Mouse (Mus musculus) adrenal gland, postnatal 10 days (tissue): ENCODE measurements at regions not wholly inside any gene's neighbourhood (a gene's known extent, or its start where the extent isn't known, plus 50 kb on each side); places are given as distances from the start of the nearest gene placed in this dataset.
A peak's percentile ranks its signal among the peaks of the same experiment; 100 is the strongest.

Experiments
- DNase-seq: peaks from one replicate; pipeline ENCODE4 v3.0.0; 2021; ENCODE audit warnings: mixed read lengths

DNA sequence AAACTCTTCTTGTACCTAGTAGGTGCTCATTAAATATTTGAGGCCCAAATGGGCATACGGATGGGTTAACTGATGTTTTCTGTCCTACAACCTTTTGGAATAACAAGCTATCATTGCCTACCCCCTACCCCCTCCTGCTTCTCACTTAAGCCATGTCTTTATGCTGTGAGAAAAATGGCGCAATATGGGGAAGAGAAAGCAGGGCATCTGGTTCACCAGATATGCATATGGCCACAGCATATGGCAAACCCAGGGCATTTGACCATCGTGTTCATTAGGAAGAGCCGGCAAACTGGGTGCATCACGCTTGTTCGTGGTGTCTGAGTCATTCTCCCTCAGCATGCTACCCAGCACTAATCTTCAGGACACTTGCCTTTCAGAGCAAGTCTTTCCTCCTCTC, 616.1 kb downstream of the Bcl11a start:
- no peak for DNase-seq

DNA sequence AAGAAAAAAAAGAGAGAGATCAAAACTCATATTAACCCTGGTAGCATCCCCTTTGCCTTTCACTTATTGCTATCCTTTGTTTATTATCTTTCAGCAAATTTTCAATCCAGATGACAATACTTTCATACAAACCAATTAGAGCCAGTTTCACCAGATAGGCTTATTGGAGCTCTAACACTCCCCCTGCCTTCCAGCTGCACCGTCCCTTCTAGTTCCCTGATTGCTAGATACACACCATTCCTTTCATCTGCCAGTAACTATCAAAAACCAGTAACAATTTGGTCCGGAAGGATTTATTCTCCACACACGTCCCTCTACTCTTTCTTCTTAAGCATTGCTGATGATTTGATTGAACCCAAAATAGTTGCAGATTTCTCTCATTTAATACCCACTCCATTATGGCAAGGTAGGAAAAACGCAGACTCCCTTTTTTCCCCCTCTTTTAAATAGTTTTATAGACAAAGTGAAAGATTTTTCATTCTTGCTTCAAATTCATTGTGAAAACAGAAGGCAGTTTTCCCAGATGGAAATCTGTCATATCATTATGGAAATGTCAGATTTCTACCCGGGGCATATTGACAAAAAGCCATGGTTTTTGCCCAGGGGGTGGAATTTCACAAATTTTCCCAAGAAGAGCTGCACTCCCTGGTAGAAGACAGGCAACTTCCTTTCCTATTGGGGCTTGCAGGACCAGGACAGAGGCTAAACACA, 617.3 kb downstream of the Bcl11a start:
- DNase-seq = no peak

DNA sequence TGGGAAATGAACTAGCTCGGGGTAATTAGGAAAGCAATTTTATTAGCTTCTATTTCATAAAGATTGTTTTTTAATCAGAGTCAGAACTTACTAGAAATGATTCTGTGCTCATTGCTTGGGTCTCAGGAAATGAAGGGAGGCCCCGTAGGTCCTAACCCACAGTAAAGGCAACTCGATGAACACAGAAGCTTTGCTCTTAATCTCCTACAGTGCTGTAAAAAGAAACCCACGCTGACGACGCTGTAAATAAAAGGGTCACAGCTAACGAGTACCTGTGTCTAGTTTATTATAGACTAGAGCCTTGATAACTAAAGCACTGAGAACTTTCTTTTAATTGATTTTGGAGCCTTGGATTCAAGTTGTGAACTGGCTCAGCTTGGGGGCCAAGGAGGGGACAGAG, 618.7 kb downstream of the Bcl11a start:
- no peak for DNase-seq

DNA sequence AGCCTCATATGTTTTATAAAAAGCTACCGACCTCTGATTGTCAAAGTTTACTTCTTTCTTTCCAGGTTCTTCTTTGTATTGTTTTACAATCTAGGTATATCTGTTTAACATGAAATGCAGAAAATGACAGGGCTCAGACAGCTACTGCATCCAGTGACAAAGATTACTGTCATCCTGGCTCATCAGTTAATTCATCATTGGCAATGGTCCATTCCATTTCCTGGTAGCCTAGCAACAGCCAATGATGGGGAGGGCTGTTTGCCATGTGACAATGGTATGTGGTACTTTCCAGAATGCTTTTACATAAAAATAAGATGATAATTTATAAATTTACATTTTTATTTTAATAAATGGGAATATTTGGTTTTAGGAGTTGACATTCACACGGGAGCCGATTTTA, 630.9 kb downstream of the Bcl11a start:
- DNase-seq = no peak

DNA sequence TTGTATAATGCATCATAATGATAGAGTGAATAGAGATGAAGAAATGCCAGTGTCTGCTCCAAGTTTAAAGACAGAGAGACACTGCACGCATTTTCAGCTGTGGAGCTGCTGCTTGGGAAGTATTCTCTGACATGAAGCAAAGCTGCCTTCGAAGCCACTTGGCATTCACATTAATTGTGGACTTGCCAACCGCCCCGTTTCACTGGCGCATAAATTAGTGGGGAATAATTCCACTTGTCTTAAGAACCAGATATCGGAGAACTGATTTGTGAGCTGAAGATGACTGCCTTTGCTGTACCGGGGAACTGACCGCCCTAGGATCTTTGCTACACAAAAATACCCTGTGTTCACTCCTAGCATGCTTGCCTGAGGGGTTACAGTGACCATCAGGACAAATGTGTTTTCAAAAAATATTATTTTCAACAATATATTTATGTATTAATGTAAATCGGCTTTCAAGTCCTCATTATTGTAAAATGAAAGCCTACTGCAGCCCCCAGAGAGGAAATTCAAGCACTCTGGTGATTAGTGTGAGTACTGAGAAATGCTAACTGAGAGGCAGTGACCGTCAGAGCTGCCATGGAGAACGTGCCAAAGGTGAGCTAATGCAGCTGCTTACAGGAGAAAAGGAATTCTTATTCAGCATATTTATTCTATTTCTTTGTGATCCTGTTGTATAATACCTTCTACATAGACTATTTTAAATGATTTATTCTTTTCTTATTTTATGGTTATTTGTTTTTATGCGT, 638.9 kb downstream of the Bcl11a start:
- DNase-seq = no peak

DNA sequence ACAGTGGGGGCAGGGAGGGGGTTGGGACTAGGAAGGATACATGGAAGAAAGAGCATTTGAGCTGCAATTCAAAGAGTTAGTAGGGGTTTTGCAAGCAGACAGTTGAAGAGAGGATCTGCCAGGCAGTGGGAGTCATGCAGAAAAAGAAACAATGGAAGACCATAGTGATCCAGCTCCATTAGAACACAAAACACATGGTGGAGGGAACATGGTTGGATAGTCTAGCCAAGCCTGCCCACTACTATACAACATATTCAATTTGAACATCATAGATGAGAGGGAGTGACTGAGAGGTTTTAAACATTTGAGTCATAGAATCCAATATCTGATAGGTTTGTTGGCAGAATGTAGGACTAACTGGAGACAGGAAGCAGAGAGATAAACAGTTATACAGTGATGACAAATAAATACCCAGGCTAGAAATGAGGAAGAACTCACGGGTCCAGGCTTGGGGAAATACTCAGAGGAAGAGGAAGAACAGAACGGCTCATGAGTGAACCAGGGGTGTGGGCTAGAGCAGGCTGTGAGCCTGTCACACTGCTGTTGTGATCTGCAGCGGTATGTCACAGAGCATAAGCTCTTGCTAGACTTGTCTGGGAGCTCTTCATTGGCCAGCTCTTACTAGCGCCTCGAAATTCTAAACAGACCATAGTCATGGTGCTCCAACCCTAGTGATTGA, 646.5 kb downstream of the Bcl11a start:
- DNase-seq = no peak

DNA sequence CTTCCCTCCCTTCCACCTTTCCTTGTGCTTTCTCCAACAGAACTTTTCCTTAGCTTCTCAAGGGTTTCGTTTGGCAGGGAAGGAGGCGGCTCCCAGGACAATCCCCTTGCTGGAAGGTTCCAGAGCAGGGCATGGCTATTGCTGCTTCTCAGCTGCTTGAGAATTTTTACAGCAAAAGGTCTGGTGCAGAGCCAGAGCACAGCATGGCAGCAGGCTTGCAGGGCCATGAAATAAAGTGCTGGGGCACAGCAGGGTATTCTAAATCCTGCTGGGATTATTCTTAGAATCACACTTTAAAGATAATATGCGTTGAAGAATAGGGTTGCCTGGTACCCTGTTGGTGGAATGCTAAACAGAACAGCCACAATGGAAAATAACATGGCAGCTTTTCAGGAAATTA, 648.5 kb downstream of the Bcl11a start:
- no peak for DNase-seq

DNA sequence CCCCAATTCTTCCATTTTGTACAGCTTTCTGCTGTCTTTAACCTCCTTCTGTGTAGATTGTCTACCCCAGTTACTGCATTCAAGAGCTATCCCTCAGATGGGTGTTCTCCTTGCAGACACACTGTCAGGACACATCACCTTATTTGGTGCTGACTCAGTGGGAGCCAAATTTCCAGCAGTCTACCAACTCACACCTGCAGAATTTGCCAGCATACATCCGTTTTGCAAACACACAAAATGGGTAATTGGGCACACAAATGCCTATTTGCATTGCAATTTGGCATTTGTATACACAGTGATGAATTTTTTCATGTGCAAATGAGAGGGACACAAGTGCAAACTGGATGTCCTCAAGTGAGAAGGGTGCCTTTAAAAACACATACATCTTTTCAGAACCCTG, 649.5 kb downstream of the Bcl11a start:
- no peak for DNase-seq

DNA sequence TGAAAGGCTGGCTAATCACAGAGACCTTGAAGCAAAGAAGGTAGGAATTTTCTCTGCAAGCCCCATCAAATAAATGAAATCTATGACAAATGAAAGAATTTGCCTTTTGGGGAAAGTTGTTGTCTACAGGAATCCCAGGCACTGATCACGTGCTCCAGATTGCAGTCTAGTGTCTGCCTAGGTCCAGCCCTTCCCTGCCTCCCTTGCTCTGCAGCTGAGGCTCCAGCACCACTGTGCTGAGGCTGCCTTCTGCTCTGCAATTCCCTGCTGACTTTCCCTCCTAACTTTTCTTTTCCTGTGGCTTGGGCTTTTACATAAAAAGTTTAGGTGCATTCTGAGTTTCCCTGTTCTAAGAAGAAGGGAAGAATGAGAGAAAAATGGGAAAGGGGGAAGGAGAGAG, 653.6 kb downstream of the Bcl11a start:
- no peak for DNase-seq

DNA sequence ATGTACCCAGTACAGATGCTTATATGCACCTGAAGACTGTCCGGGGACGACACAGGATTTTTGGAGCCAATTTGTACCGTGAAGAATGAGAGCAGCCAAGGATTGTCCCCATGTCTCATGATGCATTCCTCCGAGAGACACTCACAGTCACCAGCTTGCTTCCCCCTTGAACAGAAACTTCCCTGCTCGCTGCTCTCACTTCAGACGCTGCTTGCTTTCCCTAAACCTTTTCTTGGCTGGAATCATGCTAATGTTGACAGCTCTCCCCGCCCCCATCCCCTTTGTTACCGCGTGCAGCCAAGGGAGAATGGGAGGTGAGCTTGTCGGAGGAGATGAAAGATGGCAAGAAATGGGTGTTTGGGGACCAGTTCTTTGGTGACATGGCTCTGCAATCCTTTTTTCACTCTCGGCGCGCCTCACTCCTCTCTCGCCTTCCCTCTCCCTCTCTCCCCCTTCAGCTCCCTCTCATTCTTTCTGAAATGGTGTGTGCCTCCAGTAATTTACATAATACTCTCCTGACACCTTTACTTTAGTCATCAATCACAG, 661.9 kb downstream of the Bcl11a start:
- no peak for DNase-seq

DNA sequence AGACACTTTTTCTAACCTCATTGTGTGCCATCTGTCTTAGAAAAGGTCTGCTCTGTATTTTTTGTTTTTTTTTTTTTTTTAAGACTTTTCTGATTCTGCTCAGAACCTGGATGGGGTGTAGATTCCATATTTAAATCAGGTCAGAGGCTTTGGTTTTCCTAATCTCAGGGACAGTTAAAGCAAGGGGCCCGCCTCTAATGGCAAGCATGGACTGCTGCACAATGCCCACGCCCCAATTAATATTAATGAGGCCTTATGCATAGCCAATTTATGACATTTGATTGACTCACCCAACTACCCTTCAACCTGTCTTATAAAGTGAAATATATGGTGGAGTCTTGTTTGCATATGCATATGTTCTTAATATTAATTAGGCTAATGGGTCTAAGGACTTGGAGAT, 662.6 kb downstream of the Bcl11a start:
- DNase-seq = no peak

DNA sequence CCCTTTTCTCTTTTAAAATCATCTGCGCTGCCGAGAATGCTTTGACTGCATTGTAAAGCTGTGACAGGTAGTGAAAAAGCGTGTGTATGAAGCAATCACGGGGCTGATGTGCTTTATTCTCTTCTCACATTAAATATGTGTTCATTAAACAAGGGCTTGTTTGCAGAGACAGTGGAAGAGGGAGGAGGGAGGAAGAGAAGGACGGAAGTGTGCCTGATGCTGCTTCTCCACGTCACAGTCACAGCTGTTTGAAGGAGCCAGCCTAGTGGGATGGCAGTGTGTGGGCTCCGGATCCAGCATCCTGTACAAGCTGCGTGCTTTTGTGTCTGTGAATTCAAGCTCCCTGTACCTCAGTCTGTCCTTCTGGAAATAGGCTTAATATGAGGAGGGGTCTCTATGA, 664.7 kb downstream of the Bcl11a start:
- no peak for DNase-seq

DNA sequence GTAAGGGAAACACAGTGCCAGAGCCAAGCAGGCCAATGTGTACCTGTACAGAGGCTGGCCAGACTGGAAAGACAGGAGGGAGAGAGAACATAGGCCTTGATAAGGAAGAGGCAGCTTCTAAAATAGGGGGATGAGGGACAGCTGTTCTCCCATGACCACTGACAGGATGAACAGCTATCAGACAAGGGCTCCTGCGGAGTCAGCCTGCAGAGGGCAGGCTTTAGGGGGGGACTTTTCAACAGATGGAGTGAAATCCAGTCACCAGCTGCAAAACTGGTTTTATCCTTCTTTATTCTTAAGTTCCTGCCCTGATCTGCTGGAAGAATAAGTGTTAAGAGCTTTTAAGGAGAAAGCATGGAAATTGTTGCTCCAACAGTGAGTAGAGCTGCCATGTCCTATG, 665.6 kb downstream of the Bcl11a start:
- no peak for DNase-seq

DNA sequence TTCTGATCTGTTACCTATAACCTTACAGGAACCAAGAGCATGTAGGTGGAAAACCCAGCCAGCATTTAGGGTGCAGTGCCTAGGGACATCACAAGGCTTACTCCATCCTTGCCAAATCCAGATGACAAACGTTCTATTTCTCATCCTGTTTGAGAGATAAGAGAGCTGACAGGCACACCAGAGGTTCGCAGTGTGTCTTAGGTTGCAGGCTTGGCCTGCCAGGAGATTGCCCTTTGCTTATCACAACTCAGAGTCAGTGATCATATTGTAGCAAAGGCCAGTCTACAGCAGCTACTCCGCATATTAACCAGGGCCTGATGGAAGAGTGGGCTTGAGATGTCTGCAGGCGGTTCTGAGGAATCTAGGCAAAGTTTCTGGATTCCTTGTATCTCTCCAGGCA, 668.0 kb downstream of the Bcl11a start:
- DNase-seq = peak; percentile 20

DNA sequence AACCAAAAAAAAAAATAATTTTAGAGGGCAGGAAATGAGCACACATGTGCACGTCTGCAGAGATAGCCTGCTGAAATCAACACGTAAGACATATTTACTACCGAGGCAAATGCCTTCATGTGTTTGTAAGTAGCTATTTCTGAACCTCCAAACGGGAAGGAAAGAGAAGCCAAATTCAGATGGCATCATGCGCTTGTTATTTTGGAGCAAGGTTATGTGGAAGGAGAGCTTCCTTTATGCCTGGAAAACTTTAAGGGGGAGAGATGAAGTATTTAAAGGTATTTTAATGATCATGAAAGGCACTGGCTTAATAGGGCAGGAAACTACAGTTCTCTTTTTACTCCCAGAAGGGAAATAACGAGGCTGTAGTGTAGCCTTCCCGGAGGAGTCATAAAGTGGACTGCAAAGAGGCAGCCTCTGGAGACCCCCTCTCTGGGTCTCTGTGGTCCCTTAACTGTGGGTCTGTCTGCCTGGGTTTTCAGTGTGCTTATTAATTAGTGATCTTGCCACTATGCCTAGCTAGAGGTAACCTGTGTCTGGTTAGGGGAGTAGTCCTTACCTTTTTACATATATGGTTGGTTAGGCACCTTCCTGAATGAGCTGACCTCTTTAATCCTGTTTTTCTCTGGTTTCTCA, 672.4 kb downstream of the Bcl11a start:
- DNase-seq = no peak

DNA sequence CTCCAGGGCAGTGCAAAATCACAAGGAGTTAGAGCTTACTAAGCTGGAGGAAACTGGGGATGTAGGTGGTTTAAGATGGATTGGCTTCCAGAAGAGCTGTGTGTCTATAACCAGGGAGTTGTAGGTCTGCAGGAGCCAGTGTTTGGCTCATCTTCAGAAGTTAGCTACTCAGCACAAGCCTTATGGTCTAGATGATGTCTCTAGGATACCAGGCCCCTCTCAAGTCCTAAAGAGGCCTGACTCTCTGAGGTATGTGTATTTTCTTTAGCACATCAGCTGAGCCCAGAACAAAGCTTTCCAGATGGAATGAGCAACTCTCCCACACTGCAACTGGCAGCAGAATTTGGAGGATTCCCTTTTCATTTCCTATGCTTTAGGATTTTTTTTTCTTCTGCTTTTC, 680.3 kb downstream of the Bcl11a start:
- DNase-seq = no peak

DNA sequence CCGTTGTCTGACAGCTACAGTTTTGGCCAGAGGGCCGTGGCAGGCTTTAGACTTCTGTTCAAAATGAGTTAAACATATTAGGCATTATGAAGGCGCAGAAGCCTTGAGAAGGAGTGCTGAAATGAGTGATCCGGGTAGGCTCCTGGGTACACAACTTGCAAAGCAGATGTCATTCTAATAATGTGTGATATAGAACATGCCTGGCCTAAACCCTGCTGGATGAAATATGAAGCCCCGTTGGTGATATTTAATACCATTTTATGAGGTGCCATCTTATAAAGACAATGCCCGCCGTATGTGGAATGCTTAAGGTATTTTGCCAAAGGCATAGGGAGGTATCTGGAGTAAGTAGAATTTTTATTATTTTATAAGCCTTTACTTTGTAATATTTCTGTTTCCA, 705.6 kb downstream of the Bcl11a start:
- no peak for DNase-seq

DNA sequence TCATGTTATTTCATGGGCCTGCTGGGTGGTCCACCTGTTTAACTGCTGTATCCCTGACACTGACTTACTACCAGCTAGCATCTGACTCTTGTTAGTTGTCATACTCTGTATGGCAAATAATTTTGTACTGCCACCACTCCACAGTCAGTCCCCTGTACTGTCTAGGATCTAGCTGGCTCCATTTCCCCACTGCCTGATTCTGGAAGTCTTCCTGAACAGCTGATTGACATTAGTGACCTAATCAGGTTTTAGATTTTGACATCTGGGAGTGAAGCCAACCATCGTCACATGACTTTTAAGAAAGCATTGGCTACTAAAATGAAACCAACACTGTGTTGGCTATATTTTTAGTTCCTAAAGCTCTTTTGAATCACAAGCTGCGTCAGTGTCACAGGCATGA, 711.3 kb downstream of the Bcl11a start:
- DNase-seq = no peak

DNA sequence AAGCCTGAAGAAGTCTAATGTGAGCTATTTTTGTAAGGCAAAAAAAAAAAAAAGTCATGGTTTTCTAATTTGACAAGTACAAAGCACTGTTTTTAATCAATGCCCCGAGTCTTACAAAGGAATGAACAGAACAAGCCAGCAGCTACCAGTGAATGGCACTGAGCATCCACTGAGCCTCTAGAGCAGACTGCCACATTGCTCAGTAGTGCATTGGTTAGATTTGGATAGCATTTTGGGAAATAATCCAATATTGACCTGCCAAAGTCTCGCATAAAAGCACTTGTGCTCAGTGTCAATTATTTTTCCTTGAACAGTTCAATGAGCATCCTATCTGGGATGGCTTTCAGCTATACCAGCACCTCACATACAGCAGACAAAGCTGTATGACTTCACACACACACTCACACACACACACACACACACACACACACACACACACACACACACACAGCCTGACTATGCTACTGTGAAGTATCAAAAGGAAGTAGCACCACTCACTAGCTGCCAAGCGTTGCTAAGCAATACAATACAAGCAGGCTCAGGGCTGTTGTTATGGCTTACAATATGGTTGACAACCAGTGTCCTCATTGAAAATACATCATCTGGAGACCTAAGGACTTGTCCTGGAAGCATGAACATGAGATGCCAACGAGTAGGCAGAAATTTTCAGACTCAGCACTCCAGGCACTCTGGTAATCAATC, 717.8 kb downstream of the Bcl11a start:
- no peak for DNase-seq

DNA sequence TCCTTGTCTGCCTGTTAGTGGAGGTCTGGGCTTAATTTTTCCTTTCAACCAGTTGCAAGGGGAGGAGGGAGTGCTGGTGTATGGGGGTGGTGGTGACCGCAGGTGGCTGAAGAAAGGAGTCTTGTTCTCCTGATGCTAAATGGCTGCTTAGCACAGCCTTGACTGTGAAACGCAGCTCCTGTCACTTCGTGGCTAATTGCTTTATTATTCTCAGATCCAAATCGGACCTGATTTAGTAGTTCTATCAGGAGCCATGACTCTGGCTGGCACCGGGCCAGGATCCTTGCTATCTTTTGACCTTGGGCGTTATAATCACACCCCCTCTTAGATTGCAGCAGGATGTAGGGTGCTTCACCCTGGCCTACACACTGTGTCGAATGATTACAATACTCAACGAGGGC, 726.8 kb downstream of the Bcl11a start:
- DNase-seq = peak; percentile 31

DNA sequence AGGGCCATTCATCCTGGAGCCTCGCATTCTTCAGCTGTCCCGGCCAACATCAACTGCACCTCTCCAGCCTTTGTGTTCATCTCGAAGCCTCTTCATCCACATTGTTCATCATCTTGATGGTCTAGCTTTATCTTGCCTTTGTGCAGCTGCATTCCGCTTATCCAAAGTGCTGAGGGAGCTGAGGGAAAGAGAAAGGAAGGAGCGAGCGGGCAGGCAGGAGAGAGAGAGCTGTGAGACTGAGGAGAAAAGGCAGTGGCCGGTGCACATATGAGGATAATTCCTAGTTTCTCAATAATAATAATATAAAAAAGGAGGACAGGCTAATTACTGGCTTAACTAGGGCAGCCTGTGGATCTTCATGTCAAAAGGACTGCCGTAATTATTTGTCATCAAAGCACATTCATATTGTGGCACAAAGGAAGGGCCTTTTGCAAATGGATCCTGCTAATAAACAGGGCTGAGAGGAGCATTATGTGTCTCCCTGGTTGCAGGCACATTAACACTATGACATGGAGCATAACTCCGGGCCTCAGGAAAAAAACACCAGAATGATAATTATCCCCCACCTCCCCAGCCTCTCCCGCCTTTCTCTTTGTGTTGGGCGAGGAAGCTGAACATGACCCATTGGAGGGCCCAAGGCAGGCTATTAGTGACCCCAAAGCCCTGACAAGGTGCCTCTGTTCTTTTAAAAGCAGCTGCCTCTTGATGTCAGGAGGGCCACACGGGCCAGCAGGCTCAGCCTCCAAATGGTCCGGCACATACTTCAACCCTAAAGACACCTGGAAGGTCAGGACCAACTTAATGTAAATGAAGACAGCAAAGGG, 751.9 kb downstream of the Bcl11a start:
- no peak for DNase-seq
